Mouse (Mus musculus): Measurements from ENCODE around the gene Dlx3.

Dlx3 gene

DNA sequence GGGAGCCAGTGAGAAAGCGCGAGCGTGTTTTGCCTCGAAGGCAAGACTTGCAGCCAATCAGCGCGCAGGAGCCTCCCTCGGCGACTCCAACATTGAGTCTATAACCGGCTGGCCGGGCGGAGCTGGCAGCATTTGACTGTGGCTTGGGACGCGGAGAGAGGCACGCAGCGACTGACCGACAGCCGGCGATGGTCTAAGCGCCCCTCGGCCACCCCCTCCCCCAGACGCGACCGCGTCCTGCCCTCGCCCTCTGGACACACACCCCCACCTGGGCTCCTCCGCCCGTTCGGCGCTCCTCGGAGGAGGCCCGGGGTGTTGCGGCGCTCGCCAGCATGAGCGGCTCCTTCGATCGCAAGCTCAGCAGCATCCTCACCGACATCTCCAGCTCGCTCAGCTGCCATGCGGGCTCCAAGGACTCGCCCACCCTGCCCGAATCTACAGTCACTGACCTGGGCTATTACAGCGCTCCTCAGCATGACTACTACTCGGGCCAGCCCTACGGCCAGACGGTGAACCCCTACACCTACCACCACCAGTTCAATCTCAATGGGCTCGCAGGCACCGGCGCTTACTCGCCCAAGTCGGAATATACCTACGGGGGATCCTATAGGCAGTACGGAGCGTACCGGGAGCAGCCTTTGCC, at the start of gene Dlx3:
TSS of gene Dlx3 (plus strand) at position 130 of the 643 bp plus-strand sequence.
- no peak for DNase-seq (ENCODE audit: low spot score)

DNA sequence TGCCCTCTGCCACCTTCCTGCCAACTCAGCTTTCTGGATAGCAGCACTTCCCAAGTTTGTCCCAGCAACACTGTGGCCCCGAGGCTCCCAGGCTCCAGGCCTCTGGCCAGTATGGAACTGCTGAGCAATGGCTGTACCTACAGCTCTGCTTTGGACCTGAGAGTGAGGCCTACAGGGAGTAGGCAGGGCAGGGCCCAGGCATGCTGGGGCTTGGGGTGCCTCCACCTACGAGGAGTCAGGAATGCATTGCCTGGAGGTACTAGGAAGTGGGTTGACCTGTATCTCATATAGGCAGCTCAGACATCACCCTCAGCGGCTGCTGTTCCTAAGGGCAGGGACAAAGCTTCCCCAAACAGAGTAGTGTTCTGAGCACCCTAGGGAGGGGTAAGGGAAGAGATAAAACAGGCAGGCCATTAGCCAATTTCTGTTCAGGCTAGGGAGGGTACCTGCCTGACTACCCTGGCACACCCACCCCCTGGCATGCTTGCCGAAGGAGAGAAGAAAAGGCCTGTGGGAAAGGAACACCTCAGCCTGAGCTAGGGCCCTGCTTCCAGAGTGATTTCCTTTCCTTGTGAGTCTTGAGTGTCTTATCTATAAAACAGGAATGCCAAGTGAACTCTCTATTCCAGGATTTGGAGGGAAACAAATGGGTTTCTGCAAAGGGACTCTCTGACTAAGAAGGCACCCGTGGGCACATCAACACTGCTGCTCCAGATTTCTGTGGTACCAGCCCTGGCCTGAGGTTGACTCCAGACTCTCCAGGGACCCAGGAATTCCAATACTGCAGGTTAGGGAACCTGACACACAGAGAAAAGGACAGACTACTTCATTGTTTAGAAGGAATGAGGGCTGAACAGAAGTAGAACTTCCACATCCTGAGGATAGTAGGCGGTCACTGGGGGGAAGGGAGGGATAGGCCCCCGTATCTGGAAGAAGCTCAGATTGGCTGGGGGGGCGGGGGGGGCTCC, 49.5 kb upstream of the Dlx3 start:
- no peak for DNase-seq (ENCODE audit: low spot score)

GRCm38 (mm10) chr11:95071266-95071665, 48.7 kb upstream of the Dlx3 start:
- no peak for DNase-seq (ENCODE audit: low spot score)

- no peak for DNase-seq (ENCODE audit: low spot score)
Observed at GRCm38 (mm10) chr11:95072136-95072535, 47.8 kb upstream of the Dlx3 start.

- no peak for DNase-seq (ENCODE audit: low spot score)
Observed at GRCm38 (mm10) chr11:95072804-95073203, 47.1 kb upstream of the Dlx3 start.

DNA sequence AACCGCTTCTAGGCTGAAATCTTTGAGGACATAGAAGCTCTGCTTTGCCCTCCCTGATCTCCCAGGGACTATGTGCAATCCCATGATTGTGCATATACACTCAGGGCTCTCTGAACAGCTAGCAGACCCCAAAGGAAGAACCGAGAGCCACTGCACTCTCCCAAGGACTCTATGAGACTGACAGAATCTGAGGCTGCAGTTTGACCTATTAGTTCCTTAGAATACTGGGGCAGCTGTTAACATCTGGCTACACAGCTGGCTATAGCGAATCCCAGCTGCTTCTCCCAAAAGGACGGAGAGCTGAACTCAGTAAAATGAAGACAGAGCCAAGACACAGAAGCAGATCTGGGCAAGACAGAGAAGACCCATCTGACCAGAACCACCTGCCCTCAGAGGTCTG, 46.1 kb upstream of the Dlx3 start:
- no peak for DNase-seq (ENCODE audit: low spot score)

DNA sequence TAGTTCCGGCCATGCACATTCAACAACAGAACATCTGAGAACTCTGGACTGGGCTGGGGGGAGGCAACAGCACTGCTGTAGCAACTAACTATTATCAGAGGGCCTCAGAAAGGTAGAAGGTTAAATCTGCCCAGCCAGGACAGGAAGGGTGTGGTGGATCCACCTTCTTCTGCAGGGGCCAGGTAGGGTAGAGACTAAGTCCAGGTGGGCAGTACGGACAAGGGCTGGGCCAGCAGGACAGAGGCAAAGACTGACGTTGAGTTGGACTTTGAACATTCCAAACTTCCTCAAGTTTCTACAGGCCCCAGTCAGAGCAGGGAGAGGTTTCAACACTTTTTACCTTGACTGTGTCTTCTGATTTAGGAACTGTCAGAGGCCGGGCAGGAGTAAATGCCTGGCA, 45.2 kb upstream of the Dlx3 start:
- DNase-seq (ENCODE audit: low spot score): no peak

DNA sequence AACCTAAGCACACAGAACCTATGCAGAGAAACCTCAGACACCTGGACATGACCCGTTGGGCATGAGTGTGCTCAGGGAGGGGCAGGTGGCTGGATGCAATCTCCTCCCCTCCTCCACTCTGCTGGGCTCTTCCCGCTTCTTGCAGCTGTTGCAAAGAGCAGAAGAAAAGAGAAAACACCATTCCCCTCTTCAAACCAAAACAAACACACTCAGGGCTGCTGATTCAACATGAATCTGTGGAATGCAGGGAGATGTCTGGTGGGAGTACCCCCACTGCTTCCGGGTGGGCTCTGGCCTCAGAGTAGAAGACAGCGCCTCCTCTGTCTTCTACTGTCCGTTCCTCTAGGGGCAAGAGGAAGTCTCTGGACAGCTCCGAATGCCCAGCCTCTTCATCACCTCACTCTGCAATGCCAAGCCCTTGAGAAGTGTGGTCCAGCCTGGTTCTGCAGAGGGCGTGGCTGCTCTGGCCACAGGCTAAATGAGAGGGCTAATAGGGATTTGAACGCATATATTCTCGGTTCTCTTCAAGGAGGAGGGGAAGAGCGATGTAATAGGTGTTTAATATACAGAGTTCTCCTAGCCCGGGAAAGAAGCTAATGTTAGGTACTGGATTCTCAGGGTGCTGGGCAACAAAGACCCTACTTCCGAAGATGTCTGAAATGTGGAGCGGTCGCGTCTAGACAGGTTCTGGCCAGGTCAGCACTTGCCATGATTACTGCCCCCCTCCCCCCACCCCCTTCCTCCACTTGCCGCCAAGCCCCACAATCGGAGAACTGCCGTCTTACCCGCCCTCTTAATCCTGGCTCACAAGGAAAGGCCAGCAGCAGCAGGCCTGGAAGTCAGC, 44.5 kb upstream of the Dlx3 start:
- DNase-seq (ENCODE audit: low spot score): no peak

- no peak for DNase-seq (ENCODE audit: low spot score)
Observed at GRCm38 (mm10) chr11:95076041-95076535, 43.8 kb upstream of the Dlx3 start.

DNA sequence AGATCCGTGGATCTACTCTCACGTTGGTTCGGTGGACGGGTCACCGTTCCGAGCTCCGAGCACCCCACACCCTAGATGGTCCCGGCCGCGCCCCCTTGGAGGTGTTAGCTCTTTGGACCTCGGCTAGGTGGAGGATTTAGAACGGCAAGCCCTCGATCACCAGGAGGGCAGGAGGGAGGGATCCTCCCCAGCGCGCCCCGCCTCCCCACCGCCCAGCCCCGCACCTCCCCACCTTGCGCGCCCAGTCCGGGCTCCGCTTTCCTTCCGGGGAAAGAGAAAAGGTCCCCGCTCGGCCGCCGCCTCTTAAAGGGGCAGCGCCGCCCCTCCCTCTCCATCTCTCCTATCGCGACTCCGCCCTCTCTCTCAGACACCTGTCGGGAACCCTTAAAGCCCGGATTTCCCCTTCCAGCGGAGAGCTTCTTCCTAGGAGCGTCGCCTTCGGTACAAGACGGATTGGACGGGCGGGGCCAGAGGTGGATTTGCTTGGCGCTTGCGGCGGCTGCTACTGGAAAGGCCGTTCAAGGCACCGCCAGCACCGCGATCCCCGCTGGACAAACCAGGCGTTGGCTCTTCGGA, 43.3 kb upstream of the Dlx3 start, which contains the start of gene Itga3:
TSS of gene Itga3 (minus strand) at position 266 of the 576 bp plus-strand sequence.
- DNase-seq (ENCODE audit: low spot score): no peak

GRCm38 (mm10) chr11:95077956-95078355, 42.0 kb upstream of the Dlx3 start:
- DNase-seq (ENCODE audit: low spot score): no peak

GRCm38 (mm10) chr11:95079256-95079875, 40.6 kb upstream of the Dlx3 start:
- no peak for DNase-seq (ENCODE audit: low spot score)

DNA sequence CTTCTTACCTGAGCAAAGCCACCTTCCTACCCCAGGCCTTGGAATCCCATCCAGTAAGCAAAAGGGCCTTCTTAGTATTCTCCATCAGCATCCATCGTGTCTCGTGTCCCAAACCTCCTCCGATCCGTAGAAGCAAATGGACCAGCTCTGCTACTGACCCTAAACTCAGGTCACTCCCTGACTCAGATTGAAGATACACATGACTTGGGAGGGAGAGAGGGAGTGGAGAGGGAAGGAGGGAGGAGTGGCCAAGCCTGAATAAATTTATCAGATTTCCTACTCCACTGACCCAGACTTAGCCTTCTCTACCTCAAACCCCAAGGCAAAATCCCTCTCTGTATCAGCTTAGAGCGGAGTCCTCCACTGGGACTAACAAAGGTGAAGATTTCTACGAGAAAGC, 39.1 kb upstream of the Dlx3 start:
- DNase-seq (ENCODE audit: low spot score): no peak

- no peak for DNase-seq (ENCODE audit: low spot score)
Observed at GRCm38 (mm10) chr11:95082896-95083295, 37.0 kb upstream of the Dlx3 start.

GRCm38 (mm10) chr11:95084175-95084574, 35.7 kb upstream of the Dlx3 start:
- DNase-seq (ENCODE audit: low spot score): no peak

DNA sequence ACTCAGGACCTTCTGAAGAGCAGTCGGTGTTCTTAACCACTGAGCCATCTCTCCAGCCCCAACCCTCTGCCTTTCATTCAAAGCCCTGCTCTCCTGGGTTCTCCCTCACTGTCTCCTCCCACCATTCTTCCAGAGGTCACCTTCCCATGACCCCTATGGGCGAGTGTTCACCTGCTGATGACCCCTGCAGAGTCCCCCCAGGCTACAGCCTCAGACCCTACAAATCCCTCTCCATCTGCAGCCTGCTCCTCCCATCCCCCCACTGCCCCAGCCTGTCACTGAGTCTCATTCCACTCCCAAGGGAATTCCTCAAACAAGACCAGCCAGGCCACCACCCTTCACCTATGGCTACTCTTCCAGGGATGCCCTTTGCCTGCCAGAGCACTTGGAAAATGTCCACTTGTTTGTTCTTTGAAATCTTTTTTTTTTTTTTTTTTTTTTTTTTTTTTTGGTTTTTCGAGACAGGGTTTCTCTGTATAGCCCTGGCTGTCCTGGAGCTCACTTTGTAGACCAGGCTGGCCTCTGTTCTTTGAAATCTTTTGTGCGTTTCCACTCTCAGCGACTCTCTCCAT, 35.0 kb upstream of the Dlx3 start:
- no peak for DNase-seq (ENCODE audit: low spot score)

DNA sequence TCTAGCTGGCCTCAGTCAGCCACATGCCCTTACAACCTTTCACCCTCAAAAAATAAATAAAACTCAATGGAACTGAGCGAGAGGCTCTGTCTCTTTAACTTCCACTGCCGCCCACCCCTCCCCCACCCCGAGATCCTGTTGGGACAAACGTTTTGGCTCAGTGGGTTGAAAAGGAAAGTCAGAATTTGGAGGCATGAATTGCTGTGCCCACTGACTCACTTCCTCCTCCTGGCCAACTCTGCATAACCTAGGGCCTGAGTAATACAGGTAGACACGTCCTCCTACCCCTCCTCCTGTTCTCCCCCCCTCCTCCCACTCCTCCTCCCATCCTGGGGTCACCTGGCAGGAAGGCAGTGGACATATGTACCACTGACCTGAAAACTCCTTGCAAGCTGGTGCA, 34.2 kb upstream of the Dlx3 start:
- no peak for DNase-seq (ENCODE audit: low spot score)

GRCm38 (mm10) chr11:95086229-95086628, 33.7 kb upstream of the Dlx3 start:
- no peak for DNase-seq (ENCODE audit: low spot score)

GRCm38 (mm10) chr11:95087301-95088228, 32.4 kb upstream of the Dlx3 start:
- no peak for DNase-seq (ENCODE audit: low spot score)

GRCm38 (mm10) chr11:95088286-95088685, 31.6 kb upstream of the Dlx3 start:
- DNase-seq (ENCODE audit: low spot score): no peak

All from urinary bladder, postnatal 10 days (tissue).